Mouse (Mus musculus): ENCODE measurements around the gene Tradd. TPM values are rescaled to one million over a fixed set of nuclear protein-coding genes. Genes with fewer than 3 reads are reported as not detected.

Tradd gene
- polyA plus RNA-seq (2017; shearing (Covaris generic)), result 10 to 100 TPM; 54.1 to 78.8 (median 58.2) TPM

DNA sequence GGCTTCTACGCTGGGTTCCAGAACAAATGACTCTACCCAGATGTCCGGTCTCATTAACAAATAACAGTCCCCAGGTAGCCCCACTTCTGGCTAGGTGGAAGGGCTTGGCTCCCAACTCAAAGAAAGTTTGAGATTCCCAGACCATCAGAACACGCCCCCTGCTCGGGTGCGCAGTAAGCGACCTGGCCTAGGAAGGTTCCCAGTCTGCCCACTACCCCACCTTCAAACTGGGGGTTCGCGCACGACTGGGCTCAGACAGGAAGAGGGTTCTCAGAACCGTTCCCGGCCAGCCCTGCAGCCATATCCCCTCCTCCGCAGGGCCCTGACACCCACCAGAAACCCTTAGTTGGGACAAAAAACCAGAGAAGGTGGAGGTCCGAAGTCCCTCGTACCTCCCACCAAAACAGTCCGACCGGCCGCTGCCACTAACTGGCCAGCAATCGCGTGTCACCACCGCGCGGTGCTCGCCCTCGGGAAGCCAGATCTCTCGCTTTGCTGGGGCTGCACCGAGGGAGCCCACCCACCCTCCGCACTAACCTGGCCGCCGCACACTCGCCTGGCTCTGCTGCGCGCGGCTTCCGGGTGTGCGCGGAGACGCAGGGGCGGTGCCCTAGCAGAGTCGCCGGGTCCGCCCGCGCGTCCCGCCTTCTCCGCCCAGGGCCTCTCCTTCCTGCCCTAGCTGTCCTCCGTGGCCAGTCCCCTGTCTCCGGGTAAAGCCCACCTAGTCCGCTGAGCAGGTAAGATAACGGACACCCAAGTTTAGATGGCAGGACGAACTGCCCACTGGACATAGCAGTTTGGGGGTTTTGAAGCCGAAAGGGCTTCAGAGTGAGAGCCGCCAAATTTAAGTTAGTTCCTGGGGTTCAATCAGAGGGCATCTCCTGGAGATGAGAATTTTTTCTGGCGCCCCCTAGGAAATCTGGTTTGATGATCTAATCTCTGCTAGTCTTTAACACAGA lies at the start of gene Tradd, which contains the start of gene Fbxl8:
Gene Tradd (minus strand): TSS at position 586 of the 959 bp plus-strand sequence.
Gene Fbxl8 (plus strand): TSS at position 625 of the 959 bp plus-strand sequence.
- peak; percentile 66 for ATAC-seq

GRCm38 (mm10) chr8:105313622-105314402 lies 49.4 kb upstream of the Tradd start:
- ATAC-seq, result no peak

DNA sequence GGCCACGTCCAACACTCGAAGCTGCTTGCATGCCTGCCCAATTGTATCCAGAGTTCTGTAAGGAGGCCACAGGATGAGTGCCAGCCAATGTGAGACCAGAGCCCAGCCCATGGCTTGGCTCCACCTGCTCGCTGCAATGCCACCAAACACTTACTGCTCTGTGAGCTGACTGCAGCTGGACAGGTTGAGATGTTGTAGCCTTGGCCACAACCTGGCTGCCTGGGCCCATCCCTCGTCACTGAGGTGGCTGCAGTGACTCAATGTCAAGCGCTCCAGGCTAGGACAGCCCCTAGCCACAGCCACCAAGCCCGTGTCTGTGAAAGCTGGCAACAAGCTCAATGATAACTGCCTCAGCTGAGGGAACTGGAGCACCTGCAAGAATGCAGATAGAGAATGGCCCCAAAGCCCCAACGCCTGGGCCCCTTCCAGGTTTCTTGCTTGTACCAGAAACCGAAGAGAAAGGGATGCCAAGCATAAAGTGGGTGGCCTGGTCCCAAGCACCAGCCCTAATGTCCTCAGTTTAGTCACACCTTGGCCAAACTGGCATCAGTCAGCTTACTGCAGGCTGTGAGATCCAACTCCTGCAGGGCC lies 48.6 kb upstream of the Tradd start:
- no peak for ATAC-seq

- ATAC-seq, result no peak
Observed at GRCm38 (mm10) chr8:105311718-105312117, 47.3 kb upstream of the Tradd start.

- ATAC-seq, result no peak
Observed at GRCm38 (mm10) chr8:105310118-105310517, 45.7 kb upstream of the Tradd start.

DNA sequence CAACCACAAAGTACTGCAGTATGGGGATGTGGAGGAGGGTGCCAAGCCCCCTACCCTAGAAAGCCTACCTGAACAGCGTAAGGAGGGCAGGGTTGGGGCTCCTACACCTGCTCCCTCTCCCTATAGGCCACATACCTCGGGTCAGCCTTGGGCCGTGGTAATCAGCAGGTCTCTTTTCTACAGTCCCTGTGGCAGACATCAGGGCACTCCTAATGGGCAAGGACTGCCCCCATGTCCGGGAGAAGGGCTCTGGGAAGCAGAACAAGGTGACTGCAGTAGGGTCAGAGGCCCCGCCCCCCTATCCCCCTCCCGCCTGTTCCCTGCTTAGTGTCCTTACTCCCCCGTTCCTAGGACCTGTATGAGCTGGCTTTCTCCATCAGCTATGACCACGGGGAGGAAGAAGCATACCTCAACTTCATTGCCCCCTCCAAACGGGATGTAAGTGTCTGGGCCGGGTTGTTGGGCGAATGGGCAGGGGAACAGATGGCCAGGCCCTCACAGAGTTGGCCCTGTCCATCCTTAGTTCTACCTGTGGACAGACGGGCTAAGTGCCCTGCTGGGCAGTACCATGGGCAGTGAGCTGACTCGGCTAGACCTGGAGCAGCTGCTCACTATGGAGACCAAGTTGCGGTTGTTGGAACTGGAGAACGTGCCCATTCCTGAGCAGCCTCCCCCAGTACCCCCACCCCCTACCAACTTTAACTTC lies 44.9 kb upstream of the Tradd start:
- ATAC-seq, result no peak

DNA sequence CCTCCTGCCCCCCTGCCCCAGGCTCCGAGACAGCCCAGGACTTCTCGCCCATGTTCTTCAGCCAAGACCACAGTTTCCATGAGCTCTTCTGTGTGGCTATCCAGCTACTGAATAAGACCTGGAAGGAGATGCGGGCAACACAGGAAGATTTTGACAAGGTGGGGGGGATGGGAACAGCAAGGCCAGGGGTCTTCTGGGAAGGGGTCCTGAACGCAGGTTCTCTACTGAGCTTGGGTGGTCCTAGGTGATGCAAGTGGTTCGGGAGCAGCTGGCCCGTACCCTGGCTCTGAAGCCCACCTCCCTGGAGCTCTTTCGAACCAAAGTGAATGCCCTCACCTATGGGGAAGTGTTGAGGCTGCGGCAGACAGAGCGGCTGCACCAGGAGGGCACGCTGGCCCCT lies 44.0 kb upstream of the Tradd start:
- ATAC-seq, result no peak

GRCm38 (mm10) chr8:105307670-105308069 lies 43.3 kb upstream of the Tradd start:
- no peak for ATAC-seq

GRCm38 (mm10) chr8:105306146-105306691 lies 41.8 kb upstream of the Tradd start:
- peak; percentile 13 for ATAC-seq

DNA sequence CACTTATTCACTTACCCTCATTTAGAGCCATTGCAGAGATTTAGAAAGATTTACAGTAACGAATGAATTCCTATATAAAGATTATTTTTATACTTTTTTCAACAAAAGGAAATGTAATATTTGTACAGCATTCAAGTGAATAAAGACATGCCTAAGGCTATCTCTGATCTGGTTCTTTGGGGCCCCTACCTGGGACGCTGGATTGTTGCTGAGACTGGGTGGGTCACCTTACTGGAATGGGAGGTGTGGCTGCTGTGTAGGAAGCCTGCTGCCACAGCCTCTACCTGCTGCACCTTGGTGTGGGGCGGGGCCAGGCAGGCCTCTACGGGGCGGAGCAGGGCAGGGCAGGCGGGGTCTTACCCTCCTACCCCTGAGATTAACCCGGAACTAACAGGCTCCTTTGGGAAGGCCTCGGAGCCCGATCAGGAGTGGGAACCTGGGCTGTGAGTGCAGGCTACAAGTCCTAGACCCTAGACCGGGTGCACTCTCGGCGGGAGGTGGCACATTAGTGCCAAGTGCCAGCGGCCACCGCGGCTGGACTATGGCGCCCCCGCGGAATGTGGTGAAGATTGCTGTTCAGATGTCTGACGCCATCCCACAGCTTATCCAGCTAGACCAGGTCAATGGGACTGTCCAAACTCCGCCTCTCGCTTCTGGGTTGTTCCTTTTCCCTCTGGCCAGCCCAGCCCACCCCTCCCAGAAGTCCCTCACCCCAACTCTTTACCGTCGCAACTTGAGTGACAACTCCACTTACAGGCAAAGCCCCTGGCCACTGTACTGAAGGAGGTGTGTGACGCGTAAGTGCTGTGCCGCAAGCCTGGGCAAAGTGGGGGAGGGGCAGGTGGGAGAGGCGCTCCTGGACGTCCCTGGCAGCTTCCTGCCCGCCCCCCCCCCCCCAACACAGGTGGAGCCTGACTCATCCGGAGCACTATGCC lies 41.1 kb upstream of the Tradd start, which contains the start of gene Elmo3:
Gene Elmo3 (plus strand): TSS at position 391 of the 935 bp plus-strand sequence.
- peak; percentile 28 for ATAC-seq

DNA sequence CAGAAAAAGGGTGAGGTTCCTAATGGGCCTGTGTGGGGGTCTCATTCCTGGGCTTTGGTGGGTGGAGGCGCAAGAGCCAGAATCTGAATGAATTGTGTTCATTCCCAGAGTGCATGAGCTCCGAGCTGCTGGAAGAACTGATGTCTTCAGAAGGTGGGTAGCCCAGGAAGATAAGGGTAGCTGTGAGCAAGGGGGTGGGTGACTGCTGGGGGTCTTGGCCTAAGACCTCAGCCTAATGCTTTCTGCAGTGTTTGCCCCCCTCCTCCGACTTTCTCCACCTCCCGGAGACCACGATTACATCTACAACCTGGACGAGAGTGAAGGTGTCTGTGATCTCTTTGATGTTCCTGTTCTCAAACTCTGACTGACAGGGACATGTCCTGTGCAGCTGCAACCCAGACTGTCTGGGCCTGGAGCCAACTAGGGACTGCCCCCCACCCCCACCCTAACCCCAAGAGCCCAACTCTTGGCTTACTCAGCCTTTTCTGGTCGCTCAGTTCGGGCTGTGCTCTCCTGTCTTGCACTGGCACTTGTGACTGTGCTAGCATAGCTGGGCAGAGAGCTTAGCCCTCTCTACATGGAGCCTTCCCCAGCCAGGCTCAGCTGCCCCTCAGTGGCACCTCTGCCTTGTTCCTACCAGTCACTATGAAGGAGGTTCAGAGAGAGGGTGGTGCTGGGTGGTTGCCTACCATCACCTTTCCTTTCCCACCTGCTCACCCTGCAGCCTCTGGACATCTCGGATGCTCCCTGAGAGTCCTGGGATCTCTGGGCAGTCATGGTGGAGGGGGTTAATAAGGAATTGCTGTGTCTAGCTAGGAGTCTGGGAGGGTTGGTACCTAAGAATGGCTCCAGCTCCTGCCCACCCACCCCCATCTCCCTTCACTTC lies 40.2 kb upstream of the Tradd start:
- peak; percentile 77 for ATAC-seq

DNA sequence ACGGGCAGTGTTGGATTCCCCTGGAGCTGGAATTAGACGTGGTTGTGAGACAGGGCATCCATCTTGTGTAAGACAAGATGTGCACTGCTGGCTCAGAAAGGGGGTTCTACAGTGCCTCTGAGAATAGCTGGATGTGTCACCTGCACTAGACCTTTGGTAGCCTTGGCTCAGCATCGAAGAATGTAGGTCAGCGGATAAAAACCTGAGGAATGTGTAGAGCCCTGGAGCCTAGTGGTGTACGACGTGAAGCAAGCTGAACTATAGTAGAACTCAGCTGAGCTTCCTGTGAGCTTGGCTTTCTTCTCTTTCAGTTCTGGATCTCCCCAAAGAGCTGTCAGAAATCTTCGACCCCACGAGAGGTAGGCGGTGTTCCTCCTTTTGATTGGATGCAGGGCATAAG lies 39.5 kb upstream of the Tradd start:
- ATAC-seq, result no peak

GRCm38 (mm10) chr8:105303396-105303795 lies 39.0 kb upstream of the Tradd start:
- peak; percentile 12 for ATAC-seq

GRCm38 (mm10) chr8:105299962-105300361 lies 35.6 kb upstream of the Tradd start:
- ATAC-seq, result no peak

- no peak for ATAC-seq
Observed at GRCm38 (mm10) chr8:105298351-105299252, 34.2 kb upstream of the Tradd start.

- ATAC-seq, result peak; percentile 99
Observed at GRCm38 (mm10) chr8:105297511-105298192, 33.2 kb upstream of the Tradd start, which contains the start of gene E2f4. Gene E2f4 (plus strand): TSS chr8:105297663.

- ATAC-seq, result no peak
Observed at GRCm38 (mm10) chr8:105295895-105296573, 31.6 kb upstream of the Tradd start, which contains the start of gene Exoc3l. Gene Exoc3l (minus strand): TSS chr8:105296101.

Measured in inflammation-experienced regulatory T-cells, adult 6 months (primary cell).